Mouse (Mus musculus): ENCODE results near the gene Arf5.

DNA sequence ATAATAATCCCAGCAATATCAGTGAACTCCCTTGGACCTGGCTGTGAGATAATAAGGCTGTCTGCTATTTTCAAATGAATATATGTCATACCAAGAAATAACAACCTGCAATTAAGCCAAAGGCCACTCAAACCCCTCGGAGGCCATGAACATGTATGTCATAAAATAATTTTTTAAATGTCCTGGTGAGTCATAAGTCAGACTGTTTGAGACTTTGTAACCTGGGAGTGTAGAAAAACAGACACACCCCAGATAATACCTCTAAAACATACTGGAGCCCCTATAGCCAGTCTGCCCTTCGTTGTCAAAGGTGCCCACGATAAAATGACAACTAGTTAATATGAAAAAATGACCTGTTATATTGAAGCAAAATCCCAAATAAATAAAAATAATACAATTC lies 34.3 kb upstream of the Arf5 start:
- TF ChIP-seq CTCF (IDR thresholded peaks at IDR 0.05; ENCODE audit: borderline replicate concordance, insufficient read depth, low read length) (no peak), POLR2A (IDR thresholded peaks at IDR 0.05; ENCODE audit: low read depth, low read length) (no peak)
